Mouse (Mus musculus) bone marrow macrophage, adult 2 months (primary cell): ENCODE measurements around the gene Stx4a.

Experiments
- CTCF ChIP-seq: IDR thresholded peaks from 2 replicates; pipeline ENCODE4 v1.5.1; 2012; ENCODE audit warnings: low read depth, mild to moderate bottlenecking, low read length, moderate library complexity
- POLR2A ChIP-seq: IDR thresholded peaks from 2 replicates; pipeline ENCODE4 v1.6.1; 2012; ENCODE audit warnings: mild to moderate bottlenecking, low read depth, low read length, borderline replicate concordance

GRCm38 (mm10) chr7:127890798-127891197 is 66.7 kb downstream of the Stx4a start, which contains the start of gene Prss53:
- TF ChIP-seq CTCF (no peak), POLR2A (no peak)
